Mouse (Mus musculus) liver, embryonic 16.5 days (tissue): ENCODE data around the gene Tarbp2. TPM values are rescaled to one million over a fixed set of nuclear protein-coding genes. Genes with fewer than 3 reads are reported as not detected.

Experiments
- polyA plus RNA-seq: library from polyadenylated mRNA; unstranded; fragments of >200 nt; fragmentation: Nextera tagmentation; extraction: Ambion mirVana; gene quantifications from 2 replicates; pipeline ENCODE4 v1.2.1, GENCODE M21; 2015

The Tarbp2 gene
- polyA plus RNA-seq, 1 experiment from 2014 or later: 37.0 TPM

Other genes with a start within 250 kb of the Tarbp2 start
- gene Gm9918, start 247.6 kb upstream of the Tarbp2 start, polyA plus RNA-seq: not detected in 2 replicates
- gene Mfsd5, start 238.7 kb upstream of the Tarbp2 start, polyA plus RNA-seq: 20.0 and 21.3 TPM in 2 replicates
- 21.2 and 24.8 TPM in 2 replicates for gene Espl1, start 221.9 kb upstream of the Tarbp2 start, polyA plus RNA-seq
- gene Pfdn5, start 192.1 kb upstream of the Tarbp2 start, polyA plus RNA-seq: 107 and 108 TPM in 2 replicates
- 34.0 and 39.3 TPM in 2 replicates for gene Myg1, start 186.5 kb upstream of the Tarbp2 start, polyA plus RNA-seq
- gene Aaas, start 167.4 kb upstream of the Tarbp2 start, polyA plus RNA-seq: 39.3 and 42.4 TPM in 2 replicates
- gene Sp7, start 151.0 kb upstream of the Tarbp2 start, polyA plus RNA-seq: 0.02 TPM in 1 of 2 replicates, not detected in the other
- 3.7 TPM in 2 replicates for gene Sp1, start 112.0 kb upstream of the Tarbp2 start, polyA plus RNA-seq
- gene Amhr2, start 72.8 kb upstream of the Tarbp2 start, polyA plus RNA-seq: 0.04 and 0.07 TPM in 2 replicates
- 120 and 139 TPM in 2 replicates for gene Prr13, start 59.2 kb upstream of the Tarbp2 start, polyA plus RNA-seq
- 64.7 and 67.7 TPM in 2 replicates for gene Pcbp2, start 47.7 kb upstream of the Tarbp2 start, polyA plus RNA-seq
- not detected in 2 replicates for gene Gm10337, start 14.5 kb upstream of the Tarbp2 start, polyA plus RNA-seq
- 1.4 and 2.0 TPM in 2 replicates for gene Map3k12, start 1.1 kb upstream of the Tarbp2 start, polyA plus RNA-seq
- gene Npff, start 6.8 kb downstream of the Tarbp2 start, polyA plus RNA-seq: 0.46 and 0.57 TPM in 2 replicates
- gene Gm28047, start 106.9 kb downstream of the Tarbp2 start, polyA plus RNA-seq: not detected in 2 replicates
- 10.2 and 11.1 TPM in 2 replicates for gene Atf7, start 107.3 kb downstream of the Tarbp2 start, polyA plus RNA-seq
- gene Atp5g2, start 154.2 kb downstream of the Tarbp2 start, polyA plus RNA-seq: 25.6 and 26.0 TPM in 2 replicates
- gene Calcoco1, start 204.0 kb downstream of the Tarbp2 start, polyA plus RNA-seq: 17.9 and 18.2 TPM in 2 replicates